Mouse (Mus musculus): ENCODE data around the gene Fbln7. TPM values are rescaled to one million over a fixed set of nuclear protein-coding genes. Genes with fewer than 3 reads are reported as not detected.

The Fbln7 gene
- polyA plus RNA-seq, 1 experiment = not detected

DNA sequence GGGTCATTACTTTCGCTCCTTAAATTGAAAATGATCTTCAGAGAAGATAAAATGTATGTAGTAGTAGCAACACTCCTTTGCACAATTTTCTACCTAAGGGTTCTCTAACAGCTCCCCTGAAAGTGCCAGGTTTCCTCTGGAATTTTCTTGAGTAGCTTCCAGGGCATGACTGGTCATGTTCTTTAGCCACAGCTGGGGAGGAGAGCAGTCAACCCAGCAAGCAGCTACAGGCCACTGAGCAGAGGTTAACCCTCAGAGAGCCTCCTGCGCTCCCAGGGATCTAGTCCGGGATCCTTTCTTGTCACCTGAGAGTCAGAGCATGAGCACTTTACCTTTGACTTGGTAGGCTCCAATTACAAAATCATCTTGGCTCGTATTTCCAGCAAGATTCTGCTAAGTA lies 62.0 kb downstream of the Fbln7 start:
- TF ChIP-seq POLR2A (IDR thresholded peaks at IDR 0.05; ENCODE audit: borderline replicate concordance, control insufficient read depth, low read depth, low read length) = no peak
- TF ChIP-seq CTCF (IDR thresholded peaks at IDR 0.05; ENCODE audit: control insufficient read depth, insufficient read depth, low read length) = no peak
- Histone ChIP-seq H3K27ac (ENCODE audit: control insufficient read depth, insufficient read depth, low read depth, low read length, poor library complexity) (no peak overlapping the region), H3K4me1 (ENCODE audit: control insufficient read depth, insufficient read depth, low read length) (no peaks in the 10 kb centered on the region), H3K4me3 (replicated peaks; ENCODE audit: control insufficient read depth, low read depth, low read length) (no peak overlapping the region)
- 80% methylated on average over 4 of the region's 4 CpGs for WGBS

DNA sequence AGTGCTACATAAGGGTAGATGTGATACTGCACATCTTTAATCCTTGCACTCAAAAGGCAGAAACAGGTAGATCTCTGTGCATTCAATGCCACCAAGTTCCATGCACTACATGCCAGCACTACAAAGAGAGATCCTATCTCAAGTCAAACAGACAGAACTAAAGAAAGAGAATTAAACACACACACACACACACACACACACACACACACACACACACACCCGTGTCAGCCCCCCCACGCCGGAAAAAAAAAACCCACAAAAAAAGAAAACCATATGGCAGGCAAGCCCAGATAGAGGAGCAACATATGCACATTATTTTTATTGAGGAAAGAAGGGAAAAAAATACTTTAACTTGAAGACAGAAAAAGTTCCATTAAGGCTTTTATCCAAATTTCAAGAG lies 65.7 kb downstream of the Fbln7 start:
- TF ChIP-seq CTCF (IDR thresholded peaks at IDR 0.05; ENCODE audit: control insufficient read depth, insufficient read depth, low read length) = no peak
- no peak for TF ChIP-seq POLR2A (IDR thresholded peaks at IDR 0.05; ENCODE audit: borderline replicate concordance, control insufficient read depth, low read depth, low read length)
- WGBS = 70% methylated on average over 3 of the region's 3 CpGs
- Histone ChIP-seq H3K4me1 (ENCODE audit: control insufficient read depth, insufficient read depth, low read length) (no peaks in the 10 kb centered on the region), H3K4me3 (replicated peaks; ENCODE audit: control insufficient read depth, low read depth, low read length) (no peak overlapping the region), H3K27ac (ENCODE audit: control insufficient read depth, insufficient read depth, low read depth, low read length, poor library complexity) (no peak overlapping the region)

DNA sequence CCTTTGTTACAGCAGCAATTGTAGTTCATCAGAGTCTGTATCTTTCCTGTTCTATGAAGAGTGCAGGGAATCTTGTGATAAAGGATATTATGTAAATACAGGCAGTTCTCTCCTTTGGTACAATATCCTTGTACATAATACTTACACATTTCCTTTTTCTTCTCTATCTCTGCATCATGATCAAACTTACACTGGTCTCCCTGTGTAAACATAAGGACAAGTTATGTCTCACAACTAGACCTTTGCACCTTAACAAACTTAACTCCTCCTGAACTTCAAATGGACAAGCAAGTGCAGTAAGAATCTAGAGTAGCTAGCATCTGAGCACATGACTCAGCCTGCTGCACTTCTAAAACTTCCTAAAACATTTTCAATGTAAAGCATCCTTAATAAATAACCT lies 67.9 kb downstream of the Fbln7 start:
- Histone ChIP-seq H3K4me1 (ENCODE audit: control insufficient read depth, insufficient read depth, low read length) (no peaks in the 10 kb centered on the region), H3K4me3 (replicated peaks; ENCODE audit: control insufficient read depth, low read depth, low read length) (no peak overlapping the region), H3K27ac (ENCODE audit: control insufficient read depth, insufficient read depth, low read depth, low read length, poor library complexity) (no peak overlapping the region)
- no peak for TF ChIP-seq POLR2A (IDR thresholded peaks at IDR 0.05; ENCODE audit: borderline replicate concordance, control insufficient read depth, low read depth, low read length)
- no peak for TF ChIP-seq CTCF (IDR thresholded peaks at IDR 0.05; ENCODE audit: control insufficient read depth, insufficient read depth, low read length)

DNA sequence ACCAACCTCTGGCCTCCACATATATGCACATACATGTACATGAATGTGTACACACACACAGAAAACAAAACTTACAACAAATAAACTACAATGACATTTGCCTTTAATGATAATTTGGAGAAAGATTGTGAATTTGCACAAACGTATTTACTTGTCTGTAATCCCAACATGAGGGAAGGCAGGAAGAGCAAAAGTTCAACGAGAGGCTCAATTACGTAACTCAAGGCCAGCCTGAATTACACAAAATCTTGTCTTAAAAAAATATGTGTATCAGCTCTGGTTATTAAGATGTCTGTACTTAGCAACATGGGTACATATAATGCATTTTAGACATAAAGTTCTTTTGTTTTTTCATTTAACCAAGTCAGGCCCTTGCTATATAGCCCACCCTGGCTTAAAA lies 73.5 kb downstream of the Fbln7 start:
- Histone ChIP-seq H3K27ac (ENCODE audit: control insufficient read depth, insufficient read depth, low read depth, low read length, poor library complexity) (no peak overlapping the region), H3K4me1 (ENCODE audit: control insufficient read depth, insufficient read depth, low read length) (no peaks in the 10 kb centered on the region), H3K4me3 (replicated peaks; ENCODE audit: control insufficient read depth, low read depth, low read length) (no peak overlapping the region)
- TF ChIP-seq POLR2A (IDR thresholded peaks at IDR 0.05; ENCODE audit: borderline replicate concordance, control insufficient read depth, low read depth, low read length) = no peak
- TF ChIP-seq CTCF (IDR thresholded peaks at IDR 0.05; ENCODE audit: control insufficient read depth, insufficient read depth, low read length) = no peak
- WGBS = 54% methylated on average over 3 of the region's 3 CpGs

DNA sequence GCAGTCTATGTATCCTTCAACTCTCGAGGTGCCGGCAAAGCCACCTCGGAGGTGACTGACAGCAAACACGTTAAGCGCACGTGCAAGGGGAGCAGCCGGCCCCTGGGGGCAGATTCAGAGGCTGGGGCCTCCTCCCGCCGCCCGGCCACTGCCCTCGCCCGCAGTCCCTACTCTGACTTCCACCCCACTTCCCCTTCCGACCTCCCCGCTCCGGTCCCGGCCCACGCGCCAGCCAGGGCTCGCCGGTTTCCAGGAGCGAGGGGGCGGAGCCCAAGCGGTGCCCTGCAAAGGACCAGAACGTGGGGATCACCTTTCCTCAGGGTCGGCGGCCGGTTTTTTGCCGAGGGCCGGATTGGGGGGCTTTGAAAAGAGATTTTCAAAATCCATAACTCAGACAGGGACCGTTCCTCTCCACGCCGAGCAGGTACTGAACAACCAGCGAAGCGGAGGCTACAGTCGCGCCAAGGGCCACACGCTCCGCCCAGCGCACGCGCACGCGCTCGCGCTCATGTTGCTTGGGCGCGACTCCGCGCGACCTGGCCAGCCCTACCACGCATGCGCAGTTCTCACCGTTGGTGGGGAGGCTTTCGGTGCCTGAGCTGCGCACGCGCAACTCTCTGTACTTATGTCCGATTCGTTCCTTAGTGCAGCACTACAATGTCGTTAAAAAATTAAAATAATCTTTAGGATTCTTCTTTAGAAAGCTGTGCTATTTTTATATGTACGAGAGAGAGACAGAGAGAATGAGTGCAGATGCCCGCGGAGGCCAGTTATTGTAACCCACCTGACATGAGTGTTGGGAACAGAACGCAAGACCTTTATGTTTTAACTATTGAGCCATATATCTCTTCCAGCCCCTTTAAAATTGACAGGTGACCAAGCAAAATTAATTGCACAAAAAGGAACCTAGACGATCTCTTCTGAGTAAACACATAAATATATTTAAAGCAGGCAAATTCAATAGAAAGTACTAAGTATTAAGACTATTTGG lies 81.1 kb downstream of the Fbln7 start, which contains the start of gene Zc3h8:
Zc3h8 (minus strand) TSS at position 540 of the 991 bp plus-strand sequence.
- no peak for TF ChIP-seq CTCF (IDR thresholded peaks at IDR 0.05; ENCODE audit: control insufficient read depth, insufficient read depth, low read length)
- peak; percentile 89 for TF ChIP-seq POLR2A (IDR thresholded peaks at IDR 0.05; ENCODE audit: borderline replicate concordance, control insufficient read depth, low read depth, low read length)
- under 1% methylated on average over 65 of the region's 65 CpGs for WGBS
- H3K4me1 ChIP-seq (ENCODE audit: control insufficient read depth, insufficient read depth, low read length) = no peaks in the 10 kb centered on the region; the same call in 1 of the 2 replicates

More for the DNA sequence above, 81.1 kb downstream of the Fbln7 start, which contains the start of gene Zc3h8:
- Histone ChIP-seq H3K4me3 (replicated peaks; ENCODE audit: control insufficient read depth, low read depth, low read length) (peak within 1 kb of the TSS; percentile 76), H3K27ac (ENCODE audit: control insufficient read depth, insufficient read depth, low read depth, low read length, poor library complexity) (peak within 1 kb of the TSS; percentile 83)

Other genes with a start within 250 kb of the Fbln7 start
- 20.3 and 26.7 TPM in 2 replicates for gene Anapc1, start 175.6 kb upstream of the Fbln7 start, polyA plus RNA-seq (2011; ENCODE audit: insufficient read depth, insufficient read length, low replicate concordance, missing spikeins)
- gene Mertk, start 164.0 kb upstream of the Fbln7 start, polyA plus RNA-seq (2011; ENCODE audit: insufficient read depth, insufficient read length, low replicate concordance, missing spikeins) = 2.8 and 4.9 TPM in 2 replicates
- gene Tmem87b, start 44.9 kb upstream of the Fbln7 start, polyA plus RNA-seq (2011; ENCODE audit: insufficient read depth, insufficient read length, low replicate concordance, missing spikeins) = 5.1 and 7.7 TPM in 2 replicates
- gene Zc3h8, start 81.1 kb downstream of the Fbln7 start, polyA plus RNA-seq (2011; ENCODE audit: insufficient read depth, insufficient read length, low replicate concordance, missing spikeins) = 3.2 and 3.4 TPM in 2 replicates
- gene Zc3h6, start 104.4 kb downstream of the Fbln7 start, polyA plus RNA-seq (2011; ENCODE audit: insufficient read depth, insufficient read length, low replicate concordance, missing spikeins) = 2.0 and 2.3 TPM in 2 replicates
- gene Gm10762, start 104.7 kb downstream of the Fbln7 start, polyA plus RNA-seq (2011; ENCODE audit: insufficient read depth, insufficient read length, low replicate concordance, missing spikeins) = 1.1 and 1.3 TPM in 2 replicates
- not detected in 2 replicates for gene Vinac1, start 185.2 kb downstream of the Fbln7 start, polyA plus RNA-seq (2011; ENCODE audit: insufficient read depth, insufficient read length, low replicate concordance, missing spikeins)
- 0.99 and 2.2 TPM in 2 replicates for gene Ttl, start 203.0 kb downstream of the Fbln7 start, polyA plus RNA-seq (2011; ENCODE audit: insufficient read depth, insufficient read length, low replicate concordance, missing spikeins)
- 7.9 and 21.6 TPM in 2 replicates for gene Polr1b, start 238.0 kb downstream of the Fbln7 start, polyA plus RNA-seq (2011; ENCODE audit: insufficient read depth, insufficient read length, low replicate concordance, missing spikeins)

Data from bone marrow, adult 2 months (tissue).